Mouse (Mus musculus) cerebellum, postnatal 10 days (tissue): ENCODE data around the gene Phlpp2.

Source experiments
- DNase-seq, 2 experiments: peaks; one replicate each; pipeline ENCODE4 v3.0.0; 2021; ENCODE audit warnings: mixed read lengths in 2 of 2

The Phlpp2 gene

DNA sequence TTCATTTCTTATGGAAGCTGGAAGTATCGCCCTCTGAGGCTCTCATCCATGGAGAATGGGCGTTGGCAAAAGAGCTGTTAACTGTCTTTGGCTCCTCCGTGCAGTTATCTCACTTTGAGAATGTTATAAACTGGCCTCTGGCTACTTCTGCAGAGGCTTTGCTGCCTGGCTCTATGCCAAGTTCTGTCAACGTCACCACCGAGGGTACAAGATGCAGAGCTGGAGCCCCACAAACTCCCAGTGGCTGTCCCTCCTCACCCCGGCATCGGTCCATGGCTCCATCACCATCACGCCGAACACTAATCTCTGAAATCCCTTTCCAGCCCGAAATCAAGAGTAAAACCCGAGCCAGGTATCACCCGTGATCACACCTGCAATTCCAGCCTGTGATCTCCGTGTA, 95.1 kb downstream of the Phlpp2 start:
- no peak for DNase-seq

DNA sequence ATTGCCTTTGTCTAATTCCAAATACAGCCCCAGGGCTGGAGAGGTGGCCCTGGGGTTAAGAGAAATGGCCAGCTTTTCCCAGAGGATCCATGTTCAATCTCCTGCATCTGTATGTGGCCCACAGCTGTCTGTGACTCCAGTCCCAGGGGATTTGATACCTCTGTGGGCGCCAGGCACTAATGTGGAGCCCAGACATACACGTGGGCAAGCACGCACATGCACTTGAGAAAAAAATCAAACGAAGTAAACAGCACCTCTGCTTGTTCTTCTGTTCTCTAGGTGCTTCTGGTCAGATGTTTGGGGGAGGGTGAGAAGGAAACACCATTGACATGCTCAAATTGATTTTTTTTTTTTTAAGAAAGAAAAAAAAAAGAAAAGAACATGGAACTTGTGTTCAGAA, 95.8 kb downstream of the Phlpp2 start:
- DNase-seq, result no peak

GRCm38 (mm10) chr8:109968837-109969236, 100.5 kb downstream of the Phlpp2 start:
- DNase-seq, result no peak

DNA sequence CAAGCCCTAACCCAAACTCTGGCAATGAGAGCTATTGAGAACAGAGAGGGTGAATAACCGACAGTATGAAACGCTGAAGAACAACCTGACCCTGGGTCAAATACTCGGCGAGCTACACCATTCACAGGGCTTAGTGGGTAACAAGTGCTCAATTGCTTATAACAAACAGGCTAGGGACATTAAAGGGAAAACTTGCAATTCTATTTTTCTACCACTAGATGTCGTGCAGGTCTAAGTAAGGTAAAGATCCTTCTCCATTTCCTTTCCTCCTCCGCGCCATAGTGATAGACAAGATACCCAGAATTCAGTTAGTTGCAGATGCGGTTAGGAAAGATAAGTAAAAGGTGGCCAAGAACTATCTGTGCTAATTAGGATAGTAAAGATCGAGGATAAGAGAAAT, 102.0 kb downstream of the Phlpp2 start:
- peak; percentile 36 to 66 for DNase-seq

GRCm38 (mm10) chr8:109972901-109973300, 104.6 kb downstream of the Phlpp2 start:
- DNase-seq, result no peak

GRCm38 (mm10) chr8:109979339-109979738, 111.0 kb downstream of the Phlpp2 start:
- no peak for DNase-seq

DNA sequence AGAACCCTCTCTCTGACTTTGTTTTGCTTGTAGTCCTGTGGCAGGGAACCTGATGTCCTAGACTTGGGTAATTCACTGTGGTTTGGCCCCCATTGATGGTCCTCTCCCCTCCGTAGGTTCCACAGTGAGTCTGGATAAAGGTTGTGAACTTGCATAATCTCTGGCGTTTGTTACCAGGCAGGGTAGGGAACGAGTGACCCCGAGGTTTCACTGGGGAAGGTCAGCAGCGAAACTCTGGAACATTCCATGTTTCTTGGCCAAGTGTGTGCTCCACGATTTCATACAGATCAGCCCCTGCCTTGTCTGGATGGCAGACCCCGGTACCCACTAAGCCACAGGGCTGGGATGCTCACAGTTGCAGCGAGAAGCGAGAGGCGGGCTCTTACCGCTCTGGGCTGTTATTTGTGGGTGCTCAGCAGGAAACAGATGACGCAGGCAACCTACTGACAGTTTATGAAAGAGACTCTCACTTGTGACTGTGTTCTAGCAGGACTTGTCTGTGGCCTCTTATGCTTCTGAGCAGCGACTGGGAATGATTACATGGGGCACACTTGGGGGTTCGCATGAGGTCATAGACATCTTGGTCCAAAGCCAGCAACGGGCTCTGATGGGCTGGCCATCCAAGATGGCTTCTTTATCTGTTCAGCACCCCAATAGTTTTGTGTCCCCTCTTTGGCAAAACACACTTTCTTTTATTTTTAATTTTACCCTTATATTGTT, 114.2 kb downstream of the Phlpp2 start:
- peak; percentile 68 to 70 for DNase-seq

DNA sequence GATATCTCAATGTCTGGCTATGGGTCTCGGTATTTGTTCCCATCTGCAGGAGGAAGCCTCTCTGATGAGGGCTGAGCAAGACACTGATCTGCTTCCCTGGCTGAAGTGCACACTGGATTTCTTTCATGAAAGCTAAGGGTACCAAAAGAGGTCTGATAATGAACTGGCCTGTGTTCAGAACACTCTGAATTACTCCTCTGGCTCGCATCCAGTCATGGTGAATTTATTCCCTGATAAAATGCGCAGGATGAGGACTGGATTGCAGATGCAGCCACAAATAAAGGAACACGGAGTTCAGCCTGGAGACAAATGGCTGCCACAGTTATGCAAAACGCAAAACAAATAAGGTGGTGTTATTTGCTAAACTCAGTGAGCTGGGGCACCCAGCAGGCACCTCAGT, 115.6 kb downstream of the Phlpp2 start:
- DNase-seq, result peak; percentile 47 to 53

DNA sequence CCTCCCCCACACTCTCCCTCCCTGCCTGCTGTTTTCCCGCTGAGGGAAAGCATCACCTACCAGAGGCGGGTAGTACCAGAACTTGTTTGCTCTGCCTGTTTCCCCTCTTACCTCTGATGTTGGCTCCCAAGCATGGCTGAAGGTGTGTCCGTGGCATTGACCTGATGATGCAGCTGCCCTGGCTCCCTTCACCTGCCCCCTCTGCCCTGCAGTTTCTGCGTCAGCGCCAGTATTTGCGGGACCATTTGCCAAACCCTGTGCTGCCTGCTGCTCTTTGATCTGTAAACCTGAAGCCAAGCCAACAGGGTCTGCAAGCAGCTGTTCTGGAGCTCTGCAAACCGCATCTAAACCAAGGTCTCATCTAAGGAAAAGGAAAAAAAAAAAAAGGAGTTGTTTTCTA, 118.0 kb downstream of the Phlpp2 start:
- peak; percentile 82 to 85 for DNase-seq

DNA sequence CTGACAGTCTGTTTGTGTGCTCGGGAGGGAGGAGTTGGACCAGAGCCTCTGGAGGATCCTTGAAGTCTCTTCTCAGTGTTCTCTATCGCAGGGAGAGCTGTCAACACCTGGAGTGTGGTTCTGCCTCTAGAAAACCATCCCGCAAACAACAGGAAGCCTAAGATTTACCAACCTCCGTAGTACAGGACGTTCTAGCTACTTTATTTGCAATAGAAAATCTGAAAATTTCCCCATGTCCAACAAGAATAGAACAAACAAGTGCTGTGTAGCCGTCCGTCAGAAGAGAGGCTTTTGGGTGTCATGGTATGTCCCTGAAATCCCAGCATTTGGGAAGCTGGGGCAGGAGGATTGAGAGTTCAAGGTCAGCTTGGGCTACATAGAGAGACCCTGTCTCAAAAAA, 119.4 kb downstream of the Phlpp2 start:
- no peak for DNase-seq

GRCm38 (mm10) chr8:109989151-109989550, 120.8 kb downstream of the Phlpp2 start:
- no peak for DNase-seq

GRCm38 (mm10) chr8:109990224-109990623, 121.9 kb downstream of the Phlpp2 start, which contains the start of gene Tat:
TSS of gene Tat (plus strand) at chr8:109990437.
- peak in 1 of 2 experiments; percentile 23 for DNase-seq

- peak in 1 of 2 experiments; percentile 18 for DNase-seq
Measured at GRCm38 (mm10) chr8:109992166-109992565, 123.8 kb downstream of the Phlpp2 start.

DNA sequence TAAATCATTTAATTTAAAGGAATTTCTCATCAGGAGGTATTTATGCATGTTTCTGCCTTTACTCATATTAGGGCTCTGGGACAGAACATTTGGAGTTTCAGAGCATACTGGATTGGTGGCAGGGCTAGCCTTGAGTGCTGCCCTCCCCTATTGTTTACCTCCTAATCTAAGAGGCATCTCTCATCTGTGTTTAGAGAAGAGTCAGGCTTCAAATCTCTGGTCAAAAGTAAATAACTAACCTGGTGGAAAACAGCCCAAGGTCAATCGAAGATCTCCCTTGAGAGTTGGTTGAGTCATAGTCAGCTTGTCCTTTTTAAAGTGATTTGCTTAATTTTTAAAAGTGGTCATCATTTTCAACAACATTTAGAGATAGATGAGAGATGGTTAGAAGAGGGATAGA, 124.6 kb downstream of the Phlpp2 start:
- DNase-seq, result no peak
